Comparison of ENCODE assay signal across 17 mouse cellular contexts in the genomic region with DNA sequence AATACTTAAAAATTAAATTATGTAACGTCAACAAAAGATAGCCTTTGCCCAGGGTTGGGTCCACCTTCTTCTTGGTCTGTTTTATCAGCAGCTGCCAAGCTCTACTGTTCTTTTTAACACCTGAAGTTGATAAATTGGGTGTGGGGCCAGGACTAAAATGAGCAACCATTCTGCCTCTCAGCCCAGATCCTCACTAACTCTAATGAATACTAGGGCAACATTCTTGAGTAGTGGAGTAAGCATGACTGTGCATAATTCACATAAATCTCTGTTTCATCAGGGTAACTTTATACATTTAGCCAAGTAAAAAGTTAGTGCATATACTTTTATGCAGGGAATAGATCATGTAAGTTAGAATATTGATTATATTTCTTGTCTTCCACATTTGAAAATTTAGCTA.
"Had no signal": no experiment of that assay in that cellular context is flagged by ENCODE, and none has a peak within 500 bp of the region (broad histone marks: within the 10 kb centered on the region; RNA-seq: fewer than 3 reads in every experiment).

No protein-coding gene starts in this region.

- H3K9ac ChIP-seq: liver, embryonic 14.5 days; lung, embryonic 14.5 days; midbrain, embryonic 13.5 days; midbrain, embryonic 15.5 days; neural tube, embryonic 12.5 days had no signal

- H3K4me2 ChIP-seq: lung, embryonic 14.5 days; midbrain, embryonic 11.5 days; midbrain, embryonic 13.5 days; midbrain, embryonic 15.5 days; neural tube, embryonic 12.5 days had no signal

- DNase-seq: lung, adult 18-20 months; lung, embryonic 14.5 days; lung, postnatal 10 days; lung, postnatal 4 days; retina, postnatal 1 day; right cerebral cortex, adult 18-20 months; right cerebral cortex, postnatal 25 days; right cerebral cortex, postnatal 4 days; spleen, adult 18-20 months; thymus, adult 2 months; thymus, postnatal 25 days; thymus, postnatal 4 days had no signal

- ATAC-seq: midbrain, embryonic 13.5 days; midbrain, embryonic 15.5 days had no signal

- H3K36me3 ChIP-seq: midbrain, embryonic 13.5 days; midbrain, embryonic 15.5 days; neural tube, embryonic 12.5 days had no signal

- H3K27me3 ChIP-seq: midbrain, embryonic 13.5 days; midbrain, embryonic 15.5 days; neural tube, embryonic 12.5 days had no signal

- H3K4me1 ChIP-seq: midbrain, embryonic 13.5 days; midbrain, embryonic 15.5 days; neural tube, embryonic 12.5 days had no signal

- H3K27ac ChIP-seq: liver, embryonic 14.5 days; midbrain, embryonic 13.5 days; midbrain, embryonic 15.5 days; neural tube, embryonic 12.5 days had no signal

- H3K9me3 ChIP-seq: midbrain, embryonic 13.5 days; midbrain, embryonic 15.5 days; neural tube, embryonic 12.5 days had no signal

- H3K4me3 ChIP-seq: midbrain, embryonic 13.5 days; midbrain, embryonic 15.5 days; neural tube, embryonic 12.5 days had no signal
